Mouse (Mus musculus): ENCODE data around the gene Irf2bpl.
A peak's percentile ranks its signal among the peaks of the same experiment; 100 is the strongest.

Irf2bpl gene

GRCm38 (mm10) chr12:86885746-86886145 is 1.1 kb upstream of the Irf2bpl start:
- no peak for DNase-seq (ENCODE audit: low spot score)

GRCm38 (mm10) chr12:86885336-86885735 is 738 bp upstream of the Irf2bpl start:
- no peak for DNase-seq (ENCODE audit: low spot score)

DNA sequence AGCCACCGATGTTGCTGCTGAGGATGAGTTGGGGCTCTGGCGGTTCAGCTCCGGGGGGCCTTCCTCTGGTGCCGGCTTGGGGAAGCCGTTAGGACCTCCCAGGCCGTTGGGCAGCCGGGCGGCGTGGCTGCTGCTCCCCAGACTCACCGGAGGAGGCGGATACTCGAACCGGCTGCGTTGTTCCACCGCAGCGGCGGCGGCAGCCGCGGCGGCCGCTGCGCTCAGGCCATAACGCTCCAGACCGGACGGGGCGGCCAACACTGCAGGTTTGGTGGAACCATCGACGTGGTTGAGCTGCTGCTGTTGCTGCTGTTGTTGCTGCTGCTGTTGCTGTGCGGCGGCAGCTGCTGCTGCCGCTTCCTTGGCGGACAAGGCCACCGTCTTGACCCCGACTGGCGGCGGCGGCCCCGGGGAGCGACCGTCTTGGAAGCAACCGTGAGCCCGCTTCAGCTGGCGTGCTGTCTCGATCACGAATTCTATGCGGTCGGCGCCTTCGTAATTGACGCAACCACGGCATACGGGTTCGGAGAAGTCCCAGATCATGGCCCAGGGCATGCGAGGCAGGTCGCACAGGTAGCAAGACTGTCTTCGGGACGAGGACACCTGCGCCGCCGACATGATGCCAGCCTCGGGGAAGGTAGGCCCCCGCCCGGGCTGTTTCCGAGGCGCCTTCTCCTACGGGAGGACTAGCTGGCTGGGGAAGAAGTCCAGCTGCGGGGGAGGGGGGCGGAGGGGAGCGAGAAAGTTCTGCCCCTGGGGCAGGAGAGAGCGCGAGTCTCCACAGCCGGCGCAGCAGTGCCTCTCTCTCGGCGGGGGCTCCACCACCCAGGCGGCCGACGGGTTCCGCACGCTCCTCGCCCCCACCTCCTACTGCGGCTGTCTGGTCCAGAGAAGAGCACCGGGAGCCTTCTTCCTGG is 1.1 kb downstream of the Irf2bpl start:
- DNase-seq (ENCODE audit: low spot score): peak; percentile 38

- no peak for DNase-seq (ENCODE audit: low spot score)
These were observed 1.6 kb downstream of the Irf2bpl start for GRCm38 (mm10) chr12:86883019-86883279.

GRCm38 (mm10) chr12:86882279-86883018 is 2.1 kb downstream of the Irf2bpl start:
- DNase-seq (ENCODE audit: low spot score): peak; percentile 56

DNA sequence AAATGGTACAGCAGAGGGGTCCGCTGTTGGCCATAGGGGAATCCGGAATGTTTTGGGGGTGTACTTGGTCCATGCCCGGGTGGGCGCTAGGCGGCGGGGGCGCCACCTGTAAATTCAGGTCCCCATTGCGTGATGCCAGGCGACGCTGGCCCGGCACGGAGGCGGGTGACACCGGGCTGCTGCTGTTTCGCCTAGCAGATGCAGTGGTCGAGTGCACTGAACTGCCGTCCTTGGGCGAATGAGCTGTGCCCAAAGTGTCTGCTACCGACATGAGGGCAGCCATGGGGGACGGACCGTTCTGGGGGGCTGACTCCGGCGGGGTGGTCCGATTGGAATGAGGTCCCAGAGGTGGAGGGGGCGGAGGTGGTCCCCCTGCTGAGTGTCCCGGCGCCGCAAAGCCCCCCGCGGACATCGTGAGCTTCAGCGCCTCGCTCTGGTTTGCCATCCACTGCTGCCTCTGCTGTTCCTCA is 2.8 kb downstream of the Irf2bpl start:
- DNase-seq (ENCODE audit: low spot score): no peak

DNA sequence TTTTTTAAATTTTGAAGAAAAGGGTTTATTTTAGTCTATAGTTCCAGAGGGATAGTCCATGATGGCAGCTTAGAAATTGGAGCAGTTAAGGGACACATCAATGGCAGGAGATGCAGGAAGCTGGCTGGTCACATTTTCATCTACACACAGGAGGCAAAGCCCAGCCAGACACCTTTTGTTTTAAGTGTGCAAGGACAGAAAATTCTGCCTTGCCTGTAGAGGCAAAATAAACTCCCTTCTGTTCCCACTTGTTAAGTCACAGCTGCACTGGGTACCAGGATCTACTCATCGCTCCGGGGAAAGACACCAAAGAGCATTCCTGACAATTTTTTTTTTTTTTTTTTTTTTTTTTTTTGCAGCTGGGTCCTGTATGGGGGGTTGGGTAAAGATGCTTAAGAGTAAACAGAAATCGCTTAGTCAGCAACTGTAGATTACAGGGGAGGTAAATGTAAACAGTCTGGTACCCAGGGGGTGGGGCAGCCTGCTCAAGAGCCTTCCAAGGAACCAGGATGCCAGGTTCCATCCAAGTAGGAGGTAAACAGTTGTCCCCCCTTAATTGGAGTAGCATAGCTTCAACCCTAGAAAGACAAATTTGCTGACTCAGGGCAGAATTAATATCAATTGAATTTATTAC is 4.4 kb downstream of the Irf2bpl start:
- DNase-seq (ENCODE audit: low spot score): no peak

DNA sequence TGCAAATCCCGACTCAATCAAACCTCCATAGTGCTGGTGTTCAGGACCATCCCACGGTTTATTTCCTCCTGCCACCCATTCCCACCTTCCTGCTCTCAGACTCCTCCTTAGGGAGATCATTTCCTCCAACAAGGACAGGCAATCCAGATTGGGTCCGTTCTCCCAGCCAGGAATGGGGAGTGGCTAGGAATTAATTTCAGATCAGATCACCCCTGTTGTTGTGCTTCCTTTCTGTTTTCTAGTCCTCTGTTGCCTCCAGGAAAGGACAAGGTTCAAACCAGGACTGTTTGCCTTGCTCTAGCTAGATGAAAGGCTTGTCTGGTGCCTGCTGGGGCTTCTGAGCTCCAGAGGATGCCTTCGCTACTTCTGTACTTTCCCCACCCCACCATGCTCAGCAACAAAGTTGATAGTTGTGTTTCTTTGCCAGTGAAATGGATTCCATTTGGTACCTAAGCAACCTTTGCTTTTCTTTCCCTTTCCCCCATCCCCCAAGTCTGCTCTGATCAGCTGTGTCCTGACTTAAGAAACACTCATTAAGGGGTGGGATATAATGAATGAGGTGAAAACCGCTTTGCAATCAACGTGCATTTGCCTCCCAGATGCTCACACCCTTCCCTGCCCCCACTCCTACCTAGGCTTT is 5.0 kb downstream of the Irf2bpl start:
- DNase-seq (ENCODE audit: low spot score): no peak

DNA sequence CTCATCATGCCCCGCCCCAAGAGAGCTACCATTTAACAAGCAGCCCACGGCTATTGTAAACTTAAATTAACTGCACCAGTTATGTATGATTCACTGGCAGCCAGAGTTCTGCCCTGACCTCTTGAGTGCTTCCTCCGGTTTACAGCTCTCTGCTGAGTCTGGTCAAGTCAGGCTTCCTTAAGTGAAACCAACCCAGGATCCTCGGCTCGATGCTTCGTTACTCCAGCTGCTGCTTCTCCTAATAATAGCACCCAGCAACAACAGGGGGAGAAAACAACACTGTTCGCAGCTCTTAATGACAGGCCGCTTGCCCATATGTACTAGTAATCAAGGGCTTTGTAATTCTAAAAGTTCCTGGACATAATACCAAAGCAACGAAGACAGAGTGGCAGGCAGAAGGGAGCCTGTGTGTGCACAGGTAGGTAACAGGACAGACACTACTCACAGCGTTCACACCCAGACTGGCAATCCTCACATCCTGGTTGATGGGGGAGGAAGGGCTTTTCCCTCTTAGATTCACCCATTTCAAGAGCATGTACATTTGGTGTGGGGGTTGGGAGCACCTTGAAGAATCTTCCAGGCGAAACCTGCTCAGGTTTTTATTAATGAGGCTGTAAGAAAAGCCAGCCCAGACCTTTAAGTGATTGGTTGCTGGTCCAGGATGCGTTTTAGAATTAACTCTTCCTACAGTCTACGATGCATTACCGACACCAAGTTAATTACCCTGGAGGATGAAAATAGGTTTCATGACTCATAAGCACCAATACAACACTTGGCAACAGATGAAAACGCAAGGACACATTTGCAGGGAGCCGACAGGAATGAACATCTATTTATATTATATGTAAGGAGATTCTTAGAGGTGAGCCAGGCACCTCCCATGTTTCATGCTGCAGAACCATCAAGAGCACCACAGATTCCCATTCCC is 5.9 kb downstream of the Irf2bpl start:
- DNase-seq (ENCODE audit: low spot score): peak; percentile 50

DNA sequence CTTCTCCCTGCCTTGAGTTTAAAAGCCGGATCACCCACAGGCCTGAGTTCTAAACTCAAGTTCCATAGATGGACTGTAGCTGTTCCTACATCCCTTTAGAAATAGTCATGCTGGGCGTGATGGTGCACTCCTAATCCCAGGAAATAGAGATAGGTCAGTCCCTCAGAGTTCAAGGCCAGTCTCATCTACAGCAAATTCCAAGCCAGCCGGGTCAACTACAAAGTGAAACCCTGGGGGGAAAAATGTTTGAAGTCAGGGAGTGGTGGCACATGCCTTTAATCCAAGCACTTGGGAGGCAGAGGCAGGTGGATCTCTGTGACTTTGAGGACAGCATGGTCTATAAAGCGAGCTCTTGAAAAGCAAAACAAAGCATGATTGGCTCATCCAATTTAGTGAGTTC is 7.6 kb downstream of the Irf2bpl start:
- DNase-seq (ENCODE audit: low spot score): no peak

GRCm38 (mm10) chr12:86876116-86876515 is 8.5 kb downstream of the Irf2bpl start:
- no peak for DNase-seq (ENCODE audit: low spot score)

- peak; percentile 45 for DNase-seq (ENCODE audit: low spot score)
These were observed 12.1 kb downstream of the Irf2bpl start for GRCm38 (mm10) chr12:86872335-86873040.

DNA sequence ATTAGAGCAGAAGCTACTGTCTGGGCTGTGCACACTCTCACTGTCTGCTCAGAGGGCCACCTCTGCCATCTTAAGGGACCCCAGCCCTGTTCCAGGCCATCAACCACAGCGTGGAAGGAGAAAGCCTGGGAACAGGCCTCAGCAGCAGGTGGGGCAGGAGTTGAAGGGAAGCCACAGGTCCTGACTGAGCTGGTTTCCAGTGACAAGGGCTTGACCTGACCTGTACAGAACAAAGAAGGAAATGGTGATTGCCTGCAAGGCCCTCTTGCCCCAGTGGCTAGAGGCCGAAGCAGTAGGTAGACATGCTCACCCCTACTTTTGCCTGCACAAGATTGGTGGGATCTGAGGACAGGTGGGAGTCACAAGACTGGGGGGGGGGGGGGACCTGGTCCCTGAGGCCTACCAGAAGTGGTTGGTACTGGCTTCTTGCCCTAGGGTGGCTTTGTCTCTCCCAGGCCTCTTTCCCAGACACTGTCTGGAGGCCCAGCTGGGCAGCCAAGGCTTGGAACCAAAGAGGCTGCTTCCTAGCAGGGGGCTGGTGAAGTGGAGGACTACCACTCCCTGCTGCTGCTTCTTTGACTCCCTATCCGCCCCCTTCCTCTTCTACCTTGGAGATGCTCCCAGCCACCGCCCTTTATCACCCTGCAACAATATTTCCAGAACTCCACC is 12.8 kb downstream of the Irf2bpl start:
- no peak for DNase-seq (ENCODE audit: low spot score)

- no peak for DNase-seq (ENCODE audit: low spot score)
These were observed 13.6 kb downstream of the Irf2bpl start for GRCm38 (mm10) chr12:86870996-86871395.

DNA sequence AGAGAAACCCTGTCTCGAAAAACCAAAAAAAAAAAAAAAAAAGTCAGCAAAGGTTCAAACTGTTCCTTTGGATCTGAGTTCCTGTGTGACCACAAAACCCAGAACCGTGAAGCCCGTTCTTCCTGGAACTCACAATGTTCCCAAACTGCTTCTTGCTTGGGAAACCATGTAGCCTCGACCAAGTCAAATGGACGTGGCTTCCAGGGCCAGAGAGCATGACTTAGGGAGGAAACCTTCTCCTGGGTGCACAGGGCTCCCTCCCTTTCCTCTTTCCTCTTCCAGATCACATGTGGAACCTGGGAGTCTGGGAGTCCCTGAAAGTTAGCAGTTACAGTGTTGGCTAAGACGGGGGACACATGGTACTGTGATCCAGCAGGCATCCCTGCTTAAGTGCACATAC is 14.8 kb downstream of the Irf2bpl start:
- DNase-seq (ENCODE audit: low spot score): no peak

DNA sequence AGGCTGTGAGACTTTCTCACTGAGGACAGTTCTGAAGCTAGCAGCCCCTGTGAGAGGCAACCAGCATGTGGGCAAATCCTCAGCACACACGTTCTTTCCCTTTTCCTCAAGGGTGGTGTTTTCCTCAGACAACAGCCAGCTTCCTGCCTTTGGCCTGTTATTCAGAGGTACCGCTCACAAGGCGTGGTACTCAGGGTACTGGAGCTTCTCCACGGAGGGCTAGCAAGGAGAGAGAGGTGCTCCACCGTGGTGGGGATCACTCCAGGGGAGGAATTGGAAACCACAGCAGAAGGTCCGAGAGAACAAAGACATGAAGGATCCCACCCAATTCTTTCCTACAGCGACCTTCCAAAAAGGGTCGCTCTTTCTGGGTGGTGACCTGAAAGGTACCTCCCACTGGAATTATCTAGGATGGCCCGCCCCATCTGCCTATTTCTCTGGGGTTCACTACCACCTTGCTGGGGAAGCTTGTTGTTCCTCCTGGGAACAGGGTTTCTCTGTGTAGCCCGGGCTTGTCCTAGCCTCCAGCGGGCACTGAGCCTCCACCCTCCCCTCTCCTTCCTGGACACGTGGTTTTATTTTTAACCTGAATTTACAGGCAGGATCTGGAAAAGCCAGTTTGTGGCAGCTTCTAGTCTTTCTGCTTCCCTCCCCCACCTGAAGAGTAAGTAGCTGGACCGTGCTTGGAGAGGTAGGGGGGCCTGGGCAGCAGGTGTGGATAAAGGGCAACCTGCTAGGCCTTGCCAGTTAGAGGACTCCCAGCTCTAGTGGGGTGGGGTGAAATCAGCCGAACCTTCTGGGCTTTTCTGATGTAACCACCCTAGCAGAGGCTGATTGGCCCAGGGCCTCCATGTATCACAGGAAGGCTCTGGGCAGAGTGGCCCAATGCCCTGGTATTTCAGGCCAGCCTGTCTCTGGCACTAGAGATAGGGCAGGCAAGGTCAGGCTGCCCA is 17.1 kb downstream of the Irf2bpl start:
- no peak for DNase-seq (ENCODE audit: low spot score)

- DNase-seq (ENCODE audit: low spot score): no peak
These were observed 20.1 kb downstream of the Irf2bpl start for GRCm38 (mm10) chr12:86864316-86865020.

All from MN1 (cell line).